Mouse (Mus musculus) stomach, postnatal 0 days (tissue): Measurements from ENCODE around the gene Kif1bp.

Experiments used
- CTCF ChIP-seq: IDR thresholded peaks from 2 replicates; pipeline ENCODE4 v1.5.1; 2016; ENCODE audit warnings: antibody characterized with exemption, low read depth, mild to moderate bottlenecking, moderate library complexity
- EP300 ChIP-seq: optimal IDR thresholded peaks from 2 replicates; pipeline ENCODE3; 2016; ENCODE audit warnings: antibody characterized with exemption

DNA sequence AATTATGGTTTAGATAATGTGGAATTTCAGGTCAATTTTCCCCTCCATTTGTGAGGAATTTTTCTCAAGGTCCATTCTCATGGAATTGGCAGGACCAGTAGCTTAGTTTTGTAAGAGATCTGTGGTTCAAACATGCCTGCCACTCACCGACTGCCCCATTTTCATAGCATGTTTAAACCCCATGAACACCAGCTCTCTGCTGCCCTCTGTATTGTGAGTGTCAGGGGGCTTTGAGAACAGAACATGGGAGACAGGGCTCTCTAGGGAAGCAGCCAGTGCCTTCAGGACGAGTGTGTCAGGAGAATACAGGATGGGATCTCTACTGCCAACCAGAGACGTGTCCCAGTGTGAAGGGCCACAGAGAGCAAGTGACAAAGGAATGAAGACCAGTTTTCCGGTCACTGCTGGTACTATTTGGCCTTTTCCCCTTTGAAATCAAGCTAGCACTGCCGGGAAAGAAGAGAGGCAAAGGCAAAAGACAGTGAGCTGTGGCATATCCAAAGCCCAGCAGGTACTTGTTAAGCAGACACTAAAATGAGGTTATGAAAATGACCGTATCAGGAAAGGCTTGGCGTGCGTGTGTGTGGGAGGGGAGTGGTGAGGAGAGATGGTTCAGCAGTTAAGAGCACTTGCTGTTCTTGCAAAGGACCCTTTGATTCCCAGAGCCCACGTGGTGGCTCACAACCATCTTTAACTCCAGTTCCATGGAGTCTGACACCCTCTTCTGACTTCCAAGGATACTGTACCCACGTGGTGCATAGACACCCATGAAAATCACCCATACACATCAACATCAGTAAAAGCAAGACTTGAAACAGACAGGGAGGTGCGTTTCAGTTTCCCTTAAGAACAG, 22.3 kb downstream of the Kif1bp start:
- TF ChIP-seq EP300 (no peak), CTCF (peak; percentile 24; the same call in 1 of the 2 replicates)
